Mouse (Mus musculus): ENCODE measurements around the gene Hmgcs2.

The Hmgcs2 gene

GRCm38 (mm10) chr3:98280204-98280932 lies at the start of gene Hmgcs2:
Gene Hmgcs2, plus strand, starts transcription at chr3:98280435.
- peak in 1 of 2 experiments; percentile 17 for DNase-seq

- DNase-seq = no peak
Observed at GRCm38 (mm10) chr3:98233504-98233903, 46.7 kb upstream of the Hmgcs2 start.

GRCm38 (mm10) chr3:98236266-98236665 lies 44.0 kb upstream of the Hmgcs2 start:
- DNase-seq = no peak

- DNase-seq = no peak
Observed at GRCm38 (mm10) chr3:98237240-98237639, 43.0 kb upstream of the Hmgcs2 start.

GRCm38 (mm10) chr3:98238150-98238549 lies 42.1 kb upstream of the Hmgcs2 start:
- DNase-seq = no peak

- DNase-seq = no peak
Observed at GRCm38 (mm10) chr3:98242051-98242450, 38.2 kb upstream of the Hmgcs2 start.

- DNase-seq = no peak
Observed at GRCm38 (mm10) chr3:98242458-98243037, 37.7 kb upstream of the Hmgcs2 start.

- no peak for DNase-seq
Observed at GRCm38 (mm10) chr3:98245892-98246291, 34.3 kb upstream of the Hmgcs2 start.

- DNase-seq = no peak
Observed at GRCm38 (mm10) chr3:98246985-98247751, 33.1 kb upstream of the Hmgcs2 start.

- DNase-seq = no peak
Observed at GRCm38 (mm10) chr3:98249378-98249777, 30.9 kb upstream of the Hmgcs2 start.

- no peak for DNase-seq
Observed at GRCm38 (mm10) chr3:98249833-98250448, 30.3 kb upstream of the Hmgcs2 start.

- DNase-seq = no peak
Observed at GRCm38 (mm10) chr3:98254059-98254458, 26.2 kb upstream of the Hmgcs2 start.

GRCm38 (mm10) chr3:98254656-98255583 lies 25.3 kb upstream of the Hmgcs2 start:
- peak; percentile 43 to 55 for DNase-seq

- no peak for DNase-seq
Observed at GRCm38 (mm10) chr3:98258723-98259122, 21.5 kb upstream of the Hmgcs2 start.

- DNase-seq = peak; percentile 72 to 87
Observed at GRCm38 (mm10) chr3:98259271-98259751, 20.9 kb upstream of the Hmgcs2 start.

- peak in 1 of 2 experiments; percentile 30 for DNase-seq
Observed at GRCm38 (mm10) chr3:98260534-98260933, 19.7 kb upstream of the Hmgcs2 start.

- DNase-seq = no peak
Observed at GRCm38 (mm10) chr3:98261415-98261814, 18.8 kb upstream of the Hmgcs2 start.

GRCm38 (mm10) chr3:98262133-98262532 lies 18.1 kb upstream of the Hmgcs2 start:
- DNase-seq = no peak

GRCm38 (mm10) chr3:98267249-98267651 lies 13.0 kb upstream of the Hmgcs2 start:
- no peak for DNase-seq

- DNase-seq = no peak
Observed at GRCm38 (mm10) chr3:98273623-98274398, 6.4 kb upstream of the Hmgcs2 start.

GRCm38 (mm10) chr3:98279682-98280081 lies 553 bp upstream of the Hmgcs2 start:
- no peak for DNase-seq
